Mouse (Mus musculus): Measurements from ENCODE around the gene Olfr2.
"Not testable (repeated sequence)": the region's sequence is repeated elsewhere in the genome, so short reads cannot be mapped to it uniquely, and the experiment has no call there.

Olfr2 gene

GRCm38 (mm10) chr7:107005972-107006371 is at the start of gene Olfr2:
Gene Olfr2, minus strand, starts transcription at chr7:107006072.
- in situ Hi-C loops (cut with MboI): no loop called here

- in situ Hi-C loops (cut with MboI): loop anchor here (10.0 kb wide), 1 partner anchor 1233 kb away; the partner anchor contains the start of gene Mrpl17
These were observed 41.7 kb upstream of the Olfr2 start for GRCm38 (mm10) chr7:107047578-107047977.

GRCm38 (mm10) chr7:107045833-107046232 is 40.0 kb upstream of the Olfr2 start:
- in situ Hi-C loops (cut with MboI): loop anchor here (10.0 kb wide), 1 partner anchor 1231 kb away; the partner anchor contains the start of gene Mrpl17

- in situ Hi-C loops (cut with MboI): loop anchor here (10.0 kb wide), 1 partner anchor 1230 kb away; the partner anchor contains the start of gene Mrpl17
These were observed 38.5 kb upstream of the Olfr2 start for GRCm38 (mm10) chr7:107044407-107044806.

GRCm38 (mm10) chr7:107043136-107043535 is 37.3 kb upstream of the Olfr2 start:
- in situ Hi-C loops (cut with MboI): loop anchor here (10.0 kb wide), 1 partner anchor 1228 kb away; the partner anchor contains the start of gene Mrpl17

- in situ Hi-C loops (cut with MboI): loop anchor here (10.0 kb wide), 1 partner anchor 1225 kb away; the partner anchor contains the start of gene Mrpl17
These were observed 34.2 kb upstream of the Olfr2 start for GRCm38 (mm10) chr7:107039934-107040563.

- in situ Hi-C loops (cut with MboI): no loop called here
These were observed 25.0 kb upstream of the Olfr2 start, which contains the start of gene Olfr713 for GRCm38 (mm10) chr7:107030874-107031273. Gene Olfr713, plus strand, starts transcription at chr7:107031174.

- in situ Hi-C loops (cut with MboI): no loop called here
These were observed 1.7 kb downstream of the Olfr2 start for GRCm38 (mm10) chr7:107004169-107004568.

- in situ Hi-C loops (cut with MboI): no loop called here
These were observed 5.1 kb downstream of the Olfr2 start for GRCm38 (mm10) chr7:107000798-107001197.

GRCm38 (mm10) chr7:106985236-106985635 is 20.6 kb downstream of the Olfr2 start:
- in situ Hi-C loops (cut with MboI): no loop called here

- in situ Hi-C loops (cut with MboI): no loop called here
These were observed 30.5 kb downstream of the Olfr2 start, which contains the start of gene Olfr711 for GRCm38 (mm10) chr7:106975353-106975752. Gene Olfr711, minus strand, starts transcription at chr7:106975453.

GRCm38 (mm10) chr7:106967503-106967902 is 38.4 kb downstream of the Olfr2 start:
- in situ Hi-C loops (cut with MboI): not testable (repeated sequence)

GRCm38 (mm10) chr7:106963837-106964236 is 42.0 kb downstream of the Olfr2 start, which contains the start of gene Olfr6:
Gene Olfr6, minus strand, starts transcription at chr7:106963937.
- in situ Hi-C loops (cut with MboI): no loop called here

- in situ Hi-C loops (cut with MboI): no loop called here
These were observed 57.7 kb downstream of the Olfr2 start, which contains the start of gene Olfr710 for GRCm38 (mm10) chr7:106948212-106948611. Gene Olfr710, minus strand, starts transcription at chr7:106948312.
